Mouse (Mus musculus) heart, embryonic 16.5 days (tissue): ENCODE measurements at regions not wholly inside any gene's neighbourhood (a gene's known extent, or its start where the extent isn't known, plus 50 kb on each side); places are given as distances from the start of the nearest gene placed in this dataset.

Source experiments
- ATAC-seq: fragments of 200-750 bp; cut with Nextera tagmentation; replicated peaks from 2 replicates; pipeline ENCODE4 v1.8.0; 2017; ENCODE audit warnings: moderate number of reproducible peaks; ENCODE audit not compliant: insufficient read depth, low FRiP score; ENCODE audit errors: extremely low read depth
- H3K27ac ChIP-seq: fragments of 300-500 bp; sonication (generic); 2 replicates; pipeline ENCODE4 v1.5.1; 2014; ENCODE audit warnings: mild to moderate bottlenecking, low read length, control low read depth, moderate library complexity
- H3K27me3 ChIP-seq: fragments of 300-500 bp; sonication (generic); 2 replicates; pipeline ENCODE4 v1.6.1; 2014; ENCODE audit warnings: low read length, mixed read lengths; ENCODE audit not compliant: control insufficient read depth, insufficient read depth
- H3K36me3 ChIP-seq: fragments of 300-500 bp; sonication (generic); 2 replicates; pipeline ENCODE4 v1.6.1; 2014; ENCODE audit not compliant: control insufficient read depth, insufficient read depth
- H3K4me1 ChIP-seq: fragments of 300-500 bp; sonication (generic); 2 replicates; pipeline ENCODE4 v1.6.1; 2014; ENCODE audit warnings: low read length, mixed read lengths; ENCODE audit not compliant: control insufficient read depth, insufficient read depth
- H3K4me2 ChIP-seq: fragments of 300-500 bp; sonication (generic); 2 replicates; pipeline ENCODE4 v1.6.1; 2014; ENCODE audit warnings: low read depth, mild to moderate bottlenecking, control low read depth, low read length
- H3K4me3 ChIP-seq: fragments of 300-500 bp; sonication (generic); 2 replicates; pipeline ENCODE4 v1.5.1; 2014; ENCODE audit warnings: mild to moderate bottlenecking, control low read depth, low read length
- H3K9ac ChIP-seq: fragments of 300-500 bp; sonication (generic); 2 replicates; pipeline ENCODE4 v1.6.1; 2014; ENCODE audit warnings: low read length, control low read depth
- H3K9me3 ChIP-seq: fragments of 300-500 bp; sonication (generic); replicated peaks from 2 replicates; pipeline ENCODE4 v1.6.1; 2016; ENCODE audit warnings: low read length; ENCODE audit not compliant: control insufficient read depth
- WGBS: fragments of 180-500 bp; shearing (Covaris S2); extraction: QIAGEN DNeasy Blood & Tissue Kit; methylation state at CpG from one replicate; pipeline ENCODE4 v1.1.7; 2014; 5-methylcytosine and 5-hydroxymethylcytosine counted together

GRCm38 (mm10) chr1:177605353-177605969, 124.2 kb upstream of the 1700016C15Rik start:
- peak; percentile 32; the same call in 1 of the 2 replicates for ATAC-seq
- no peak overlapping the region for H3K9ac ChIP-seq
- no peak overlapping the region for H3K4me2 ChIP-seq
- H3K36me3 ChIP-seq: no peaks in the 10 kb centered on the region
- H3K27ac ChIP-seq: no peak overlapping the region
- WGBS: 12% methylated on average over 6 of the region's 6 CpGs
- no peak overlapping the region for H3K4me3 ChIP-seq
- no peaks in the 10 kb centered on the region for H3K27me3 ChIP-seq
- no peaks in the 10 kb centered on the region for H3K9me3 ChIP-seq
- peaks cover 4% of the 10 kb centered on the region; the same call in 1 of the 2 replicates for H3K4me1 ChIP-seq

DNA sequence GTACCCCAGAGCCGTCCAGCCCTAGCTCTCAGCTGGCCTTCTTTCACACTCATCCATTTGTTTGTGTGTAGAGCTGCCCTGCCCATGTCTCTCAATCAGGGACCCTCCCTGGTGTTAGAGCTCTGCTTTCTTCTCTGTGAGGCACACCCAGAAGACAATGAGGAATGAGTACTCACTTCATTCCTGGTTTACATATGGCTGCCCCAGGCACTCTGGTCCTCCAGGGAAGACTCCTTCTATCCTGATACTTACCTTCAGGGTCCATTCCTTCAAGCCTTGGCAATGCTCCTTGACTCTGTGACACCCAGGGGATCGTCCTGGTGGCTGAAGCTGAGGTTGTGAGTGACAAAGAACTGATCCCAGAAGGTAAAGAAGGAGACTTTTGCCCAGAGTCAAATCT, 122.0 kb upstream of the 1700016C15Rik start:
- no peak for ATAC-seq
- no peak overlapping the region for H3K4me3 ChIP-seq
- 71% methylated on average over 2 of the region's 2 CpGs for WGBS
- H3K36me3 ChIP-seq: no peaks in the 10 kb centered on the region
- H3K27ac ChIP-seq: no peak overlapping the region
- H3K4me1 ChIP-seq: peaks cover 4% of the 10 kb centered on the region; the same call in 1 of the 2 replicates
- H3K9ac ChIP-seq: no peak overlapping the region
- no peaks in the 10 kb centered on the region for H3K9me3 ChIP-seq
- H3K27me3 ChIP-seq: no peaks in the 10 kb centered on the region
- H3K4me2 ChIP-seq: no peak overlapping the region

GRCm38 (mm10) chr1:177608551-177609020, 121.0 kb upstream of the 1700016C15Rik start:
- no peak; the same call in 1 of the 2 replicates for ATAC-seq
- WGBS: 88% methylated on average over 18 of the region's 18 CpGs
- no peak overlapping the region for H3K4me3 ChIP-seq
- H3K27me3 ChIP-seq: no peaks in the 10 kb centered on the region
- H3K9ac ChIP-seq: no peak overlapping the region
- no peak overlapping the region for H3K27ac ChIP-seq
- no peaks in the 10 kb centered on the region for H3K9me3 ChIP-seq
- H3K4me1 ChIP-seq: peaks cover 4% of the 10 kb centered on the region; the same call in 1 of the 2 replicates
- H3K4me2 ChIP-seq: no peak overlapping the region
- H3K36me3 ChIP-seq: no peaks in the 10 kb centered on the region

- 57% methylated on average over 2 of the region's 2 CpGs for WGBS
- Histone ChIP-seq H3K9me3 (no peaks in the 10 kb centered on the region), H3K27ac (no peak overlapping the region), H3K27me3 (no peaks in the 10 kb centered on the region), H3K4me3 (no peak overlapping the region), H3K4me2 (no peak overlapping the region), H3K36me3 (no peaks in the 10 kb centered on the region), H3K9ac (no peak overlapping the region), H3K4me1 (peaks cover 4% of the 10 kb centered on the region; the same call in 1 of the 2 replicates)
- ATAC-seq: no peak
These were observed 120.4 kb upstream of the 1700016C15Rik start for GRCm38 (mm10) chr1:177609226-177609625.

DNA sequence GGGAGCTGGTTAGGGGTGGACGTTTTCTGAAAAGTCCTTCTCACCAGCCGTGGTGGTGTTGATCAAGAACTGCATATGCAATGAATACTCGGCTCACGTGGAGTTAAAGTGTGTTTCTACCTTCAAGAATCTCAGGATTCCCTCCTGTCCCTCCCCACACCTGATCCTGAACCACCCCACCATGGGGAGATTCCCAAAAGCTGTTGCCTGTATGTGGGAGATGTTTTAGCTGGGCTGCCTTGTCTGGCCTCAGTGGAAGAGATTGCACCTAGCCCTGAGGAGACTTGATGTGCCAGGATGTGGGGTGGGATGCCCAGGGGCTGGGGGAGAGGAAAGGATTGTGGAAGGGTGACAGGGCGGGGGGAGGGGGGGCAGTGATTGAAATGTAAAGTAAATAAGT, 119.9 kb upstream of the 1700016C15Rik start:
- 69% methylated on average over 5 of the region's 5 CpGs for WGBS
- H3K4me3 ChIP-seq: no peak overlapping the region
- ATAC-seq: no peak

DNA sequence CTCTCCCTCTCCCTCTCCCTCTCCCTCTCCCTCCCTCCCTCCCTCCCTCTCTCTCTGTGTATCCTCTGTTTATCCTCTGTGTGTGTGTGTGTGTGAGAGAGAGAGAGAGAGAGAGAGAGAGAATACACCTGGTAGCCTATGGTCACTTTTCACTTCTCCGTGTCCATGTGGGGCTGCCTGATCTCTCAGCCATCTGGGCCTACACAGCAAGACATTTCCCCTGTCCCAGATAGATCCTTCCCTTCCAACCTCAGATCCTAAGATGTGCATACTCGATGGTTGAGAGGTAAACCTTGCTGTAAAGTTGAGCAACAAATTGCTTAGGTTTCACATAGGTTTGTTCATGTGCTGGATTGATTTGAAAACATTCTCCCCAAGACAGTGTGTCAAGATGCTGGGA, 119.5 kb upstream of the 1700016C15Rik start:
- Histone ChIP-seq H3K4me3 (no peak overlapping the region), H3K27ac (no peak overlapping the region), H3K4me1 (peaks cover 4% of the 10 kb centered on the region; the same call in 1 of the 2 replicates), H3K27me3 (no peaks in the 10 kb centered on the region), H3K4me2 (no peak overlapping the region), H3K36me3 (no peaks in the 10 kb centered on the region), H3K9me3 (no peaks in the 10 kb centered on the region), H3K9ac (no peak overlapping the region)
- WGBS: 65% methylated on average over 2 of the region's 2 CpGs
- ATAC-seq: no peak

More for the DNA sequence above, 119.9 kb upstream of the 1700016C15Rik start:
- Histone ChIP-seq H3K4me1 (peaks cover 4% of the 10 kb centered on the region; the same call in 1 of the 2 replicates), H3K9me3 (no peaks in the 10 kb centered on the region), H3K36me3 (no peaks in the 10 kb centered on the region), H3K27ac (no peak overlapping the region), H3K9ac (no peak overlapping the region), H3K27me3 (no peaks in the 10 kb centered on the region), H3K4me2 (no peak overlapping the region)

- Histone ChIP-seq H3K27me3 (no peaks in the 10 kb centered on the region), H3K4me2 (no peak overlapping the region), H3K4me1 (no peaks in the 10 kb centered on the region), H3K36me3 (no peaks in the 10 kb centered on the region), H3K9ac (no peak overlapping the region), H3K27ac (no peak overlapping the region), H3K9me3 (no peaks in the 10 kb centered on the region), H3K4me3 (no peak overlapping the region)
- no peak for ATAC-seq
- 80% methylated on average over 7 of the region's 7 CpGs for WGBS
These were observed 117.1 kb upstream of the 1700016C15Rik start for GRCm38 (mm10) chr1:177612546-177612945.

GRCm38 (mm10) chr1:177615609-177616008, 114.0 kb upstream of the 1700016C15Rik start:
- no peak overlapping the region for H3K27ac ChIP-seq
- no peak overlapping the region for H3K4me2 ChIP-seq
- 88% methylated on average over 9 of the region's 9 CpGs for WGBS
- H3K4me3 ChIP-seq: no peak overlapping the region
- no peaks in the 10 kb centered on the region for H3K36me3 ChIP-seq
- no peak overlapping the region for H3K9ac ChIP-seq
- no peak for ATAC-seq
- no peaks in the 10 kb centered on the region for H3K4me1 ChIP-seq
- no peaks in the 10 kb centered on the region for H3K27me3 ChIP-seq
- H3K9me3 ChIP-seq: no peaks in the 10 kb centered on the region

DNA sequence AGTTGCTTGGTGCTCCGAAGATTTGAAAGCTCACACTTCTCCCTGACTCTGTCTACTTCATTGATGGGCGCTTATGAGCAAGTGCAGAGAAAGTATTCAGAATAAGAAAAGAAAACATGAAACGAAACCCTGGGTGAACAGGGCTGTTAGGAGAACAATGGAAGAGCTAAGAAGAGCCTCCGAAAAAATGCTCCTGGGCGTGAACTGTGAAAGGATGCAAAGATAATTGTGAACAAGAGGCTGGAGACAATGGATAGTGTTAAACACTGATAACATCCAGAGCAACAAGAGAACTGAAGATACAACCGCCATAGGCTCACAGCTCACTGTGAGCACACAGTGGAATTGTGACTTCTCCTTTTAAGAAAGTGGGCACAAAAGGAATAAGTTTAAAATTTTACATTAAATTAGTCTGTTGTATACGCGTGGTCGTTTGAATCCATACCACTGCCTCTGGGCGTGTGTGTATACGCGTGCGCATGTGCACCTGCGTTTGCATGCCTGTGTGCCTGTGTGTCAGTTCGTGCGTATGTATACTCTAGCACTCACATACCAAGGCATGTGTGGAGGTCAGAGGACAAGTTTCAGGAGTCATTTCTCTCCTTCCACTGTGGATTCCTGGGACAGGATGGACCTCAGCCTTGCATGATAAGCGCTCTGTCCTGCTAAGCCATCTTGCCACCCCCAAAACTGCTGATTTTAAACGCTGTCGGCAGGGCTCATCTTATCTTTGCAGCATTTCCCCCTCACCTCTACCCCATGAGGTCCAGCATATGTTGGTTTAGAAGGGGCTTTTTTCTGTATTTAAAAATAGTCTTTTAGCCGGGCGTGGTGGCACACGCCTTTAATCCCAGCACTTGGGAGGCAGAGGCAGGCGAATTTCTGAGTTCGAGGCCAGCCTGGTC, 113.0 kb upstream of the 1700016C15Rik start:
- no peak for ATAC-seq
- 67% methylated on average over 24 of the region's 24 CpGs for WGBS

More for the DNA sequence above, 113.0 kb upstream of the 1700016C15Rik start:
- Histone ChIP-seq H3K27ac (no peak overlapping the region), H3K36me3 (no peaks in the 10 kb centered on the region), H3K9me3 (no peaks in the 10 kb centered on the region), H3K9ac (no peak overlapping the region), H3K27me3 (no peaks in the 10 kb centered on the region), H3K4me2 (no peak overlapping the region), H3K4me3 (no peak overlapping the region), H3K4me1 (no peaks in the 10 kb centered on the region)
